Mouse (Mus musculus): Measurements from ENCODE around the gene Eif4a3. TPM values are rescaled to one million over a fixed set of nuclear protein-coding genes. Genes with fewer than 3 reads are reported as not detected.
A peak's percentile ranks its signal among the peaks of the same experiment; 100 is the strongest.
"Not testable (repeated sequence)": the region's sequence is repeated elsewhere in the genome, so short reads cannot be mapped to it uniquely, and the experiment has no call there.

The Eif4a3 gene
- polyA plus RNA-seq, 1 experiment, result 153 TPM

- H3K4me3 ChIP-seq (ENCODE audit: insufficient read depth, low read length), result no peak overlapping the region
- H3K4me1 ChIP-seq (ENCODE audit: control insufficient read depth, insufficient read depth, low read length), result 0 out of 2 replicates have a peak, but pooled peaks cover 2% of the 10 kb centered on the region
- TF ChIP-seq POLR2A (IDR thresholded peaks at IDR 0.05; ENCODE audit: low read depth, low read length) (no peak), CTCF (IDR thresholded peaks at IDR 0.05; ENCODE audit: borderline replicate concordance, insufficient read depth, low read length) (no peak)
- no peak overlapping the region for H3K27ac ChIP-seq (ENCODE audit: insufficient read depth, low read length)
Observed at GRCm38 (mm10) chr11:119300986-119301385, 1.1 kb upstream of the Eif4a3 start.

- H3K4me1 ChIP-seq (ENCODE audit: control insufficient read depth, insufficient read depth, low read length), result 0 out of 2 replicates have a peak, but pooled peaks cover 2% of the 10 kb centered on the region
- peak overlapping the region; percentile 99 for H3K4me3 ChIP-seq (ENCODE audit: insufficient read depth, low read length)
- TF ChIP-seq CTCF (IDR thresholded peaks at IDR 0.05; ENCODE audit: borderline replicate concordance, insufficient read depth, low read length) (no peak), POLR2A (IDR thresholded peaks at IDR 0.05; ENCODE audit: low read depth, low read length) (no peak)
- peak overlapping the region; percentile 83 for H3K27ac ChIP-seq (ENCODE audit: insufficient read depth, low read length)
Observed at GRCm38 (mm10) chr11:119300246-119300935, 502 bp upstream of the Eif4a3 start.

- peak overlapping the region; percentile 99 for H3K4me3 ChIP-seq (ENCODE audit: insufficient read depth, low read length)
- 0 out of 2 replicates have a peak, but pooled peaks cover 2% of the 10 kb centered on the region for H3K4me1 ChIP-seq (ENCODE audit: control insufficient read depth, insufficient read depth, low read length)
- no peak overlapping the region for H3K27ac ChIP-seq (ENCODE audit: insufficient read depth, low read length)
- no peak for TF ChIP-seq CTCF (IDR thresholded peaks at IDR 0.05; ENCODE audit: borderline replicate concordance, insufficient read depth, low read length)
- TF ChIP-seq POLR2A (IDR thresholded peaks at IDR 0.05; ENCODE audit: low read depth, low read length), result no peak
Observed at GRCm38 (mm10) chr11:119298917-119299316, 972 bp downstream of the Eif4a3 start.

- TF ChIP-seq CTCF (IDR thresholded peaks at IDR 0.05; ENCODE audit: borderline replicate concordance, insufficient read depth, low read length) (no peak), POLR2A (IDR thresholded peaks at IDR 0.05; ENCODE audit: low read depth, low read length) (no peak)
- H3K4me3 ChIP-seq (ENCODE audit: insufficient read depth, low read length), result no peak overlapping the region
Observed at GRCm38 (mm10) chr11:119297996-119298395, 1.9 kb downstream of the Eif4a3 start.

GRCm38 (mm10) chr11:119292861-119293260 lies 7.0 kb downstream of the Eif4a3 start:
- H3K4me3 ChIP-seq (ENCODE audit: insufficient read depth, low read length); H3K4me1 ChIP-seq (ENCODE audit: control insufficient read depth, insufficient read depth, low read length): not testable (repeated sequence)

More at GRCm38 (mm10) chr11:119297996-119298395, 1.9 kb downstream of the Eif4a3 start:
- Histone ChIP-seq H3K4me1 (ENCODE audit: control insufficient read depth, insufficient read depth, low read length) (0 out of 2 replicates have a peak, but pooled peaks cover 2% of the 10 kb centered on the region), H3K27ac (ENCODE audit: insufficient read depth, low read length) (no peak overlapping the region)

GRCm38 (mm10) chr11:119287207-119287992 lies 12.5 kb downstream of the Eif4a3 start:
- TF ChIP-seq CTCF (IDR thresholded peaks at IDR 0.05; ENCODE audit: borderline replicate concordance, insufficient read depth, low read length) (no peak), POLR2A (IDR thresholded peaks at IDR 0.05; ENCODE audit: low read depth, low read length) (no peak)

More at GRCm38 (mm10) chr11:119292861-119293260, 7.0 kb downstream of the Eif4a3 start:
- not testable (repeated sequence) for H3K27ac ChIP-seq (ENCODE audit: insufficient read depth, low read length)

GRCm38 (mm10) chr11:119285791-119286527 lies 13.9 kb downstream of the Eif4a3 start:
- no peak for TF ChIP-seq POLR2A (IDR thresholded peaks at IDR 0.05; ENCODE audit: low read depth, low read length)
- no peak for TF ChIP-seq CTCF (IDR thresholded peaks at IDR 0.05; ENCODE audit: borderline replicate concordance, insufficient read depth, low read length)
- Histone ChIP-seq H3K4me1 (ENCODE audit: control insufficient read depth, insufficient read depth, low read length) (no peaks in the 10 kb centered on the region), H3K4me3 (ENCODE audit: insufficient read depth, low read length) (no peak overlapping the region), H3K27ac (ENCODE audit: insufficient read depth, low read length) (no peak overlapping the region)

More at GRCm38 (mm10) chr11:119287207-119287992, 12.5 kb downstream of the Eif4a3 start:
- H3K27ac ChIP-seq (ENCODE audit: insufficient read depth, low read length), result no peak overlapping the region
- H3K4me1 ChIP-seq (ENCODE audit: control insufficient read depth, insufficient read depth, low read length), result no peaks in the 10 kb centered on the region
- H3K4me3 ChIP-seq (ENCODE audit: insufficient read depth, low read length), result no peak overlapping the region

- Histone ChIP-seq H3K4me3 (ENCODE audit: insufficient read depth, low read length) (no peak overlapping the region), H3K4me1 (ENCODE audit: control insufficient read depth, insufficient read depth, low read length) (no peaks in the 10 kb centered on the region), H3K27ac (ENCODE audit: insufficient read depth, low read length) (no peak overlapping the region)
- TF ChIP-seq POLR2A (IDR thresholded peaks at IDR 0.05; ENCODE audit: low read depth, low read length) (no peak), CTCF (IDR thresholded peaks at IDR 0.05; ENCODE audit: borderline replicate concordance, insufficient read depth, low read length) (no peak)
Observed at GRCm38 (mm10) chr11:119281030-119281429, 18.9 kb downstream of the Eif4a3 start.

- TF ChIP-seq CTCF (IDR thresholded peaks at IDR 0.05; ENCODE audit: borderline replicate concordance, insufficient read depth, low read length), result no peak
- TF ChIP-seq POLR2A (IDR thresholded peaks at IDR 0.05; ENCODE audit: low read depth, low read length), result no peak
- H3K27ac ChIP-seq (ENCODE audit: insufficient read depth, low read length), result no peak overlapping the region
- no peak overlapping the region for H3K4me3 ChIP-seq (ENCODE audit: insufficient read depth, low read length)
- H3K4me1 ChIP-seq (ENCODE audit: control insufficient read depth, insufficient read depth, low read length), result no peaks in the 10 kb centered on the region
Observed at GRCm38 (mm10) chr11:119273186-119273930, 26.5 kb downstream of the Eif4a3 start.

- not testable (repeated sequence) for H3K27ac ChIP-seq (ENCODE audit: insufficient read depth, low read length); H3K4me1 ChIP-seq (ENCODE audit: control insufficient read depth, insufficient read depth, low read length); H3K4me3 ChIP-seq (ENCODE audit: insufficient read depth, low read length)
Observed at GRCm38 (mm10) chr11:119272492-119272891, 27.4 kb downstream of the Eif4a3 start.

All from embryonic fibroblast, embryonic 13.5 days (primary cell).